Mouse (Mus musculus) liver, adult 2 months (tissue): ENCODE results near the gene Cdk14.

ENCODE experiments used
- CTCF ChIP-seq: fragments of 200-500 bp; IDR thresholded peaks from 2 replicates; pipeline ENCODE4 v1.5.1; 2011; ENCODE audit warnings: low read depth, low read length, control low read depth
- POLR2A ChIP-seq: fragments of 200-500 bp; IDR thresholded peaks from 2 replicates; pipeline ENCODE4 v1.6.1; 2011; ENCODE audit warnings: low read length, control low read depth; ENCODE audit not compliant: insufficient read depth; ENCODE audit errors: extremely low read depth

DNA sequence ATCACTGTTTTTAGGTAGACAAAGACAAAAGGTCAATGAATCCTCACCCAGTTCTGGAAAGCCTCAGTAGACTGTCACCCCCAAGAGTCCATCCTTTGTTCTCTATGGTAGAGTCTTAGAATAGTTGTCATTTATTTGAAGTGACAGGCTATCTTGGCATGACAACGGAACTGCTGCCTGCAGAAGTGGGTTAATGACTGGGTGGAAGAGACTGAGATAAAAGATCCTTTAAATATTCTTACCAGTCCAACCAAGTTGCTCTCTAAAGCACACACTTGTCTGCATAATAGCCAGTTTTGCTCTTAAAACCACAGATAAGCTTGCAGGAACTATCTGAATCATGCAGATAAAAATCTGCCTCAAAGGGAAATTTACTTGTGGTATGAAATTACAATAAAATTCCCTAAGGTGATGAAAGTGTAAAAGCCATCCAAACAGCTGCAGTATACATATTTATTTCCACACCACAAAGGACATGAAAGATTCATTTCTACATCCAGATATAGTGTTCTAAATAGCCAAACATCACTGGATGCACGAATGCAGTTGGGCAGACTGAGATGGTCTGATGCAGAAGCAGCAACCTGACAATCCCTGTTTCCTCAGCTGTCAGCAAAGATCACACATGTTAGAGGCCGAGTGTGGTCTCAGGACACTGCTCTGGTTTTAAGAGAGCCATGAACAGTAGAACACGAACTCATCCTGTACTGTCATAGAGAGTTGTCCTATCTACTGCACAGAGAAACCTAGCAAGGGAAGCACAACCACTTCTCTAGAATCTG lies 363.8 kb downstream of the Cdk14 start:
- TF ChIP-seq CTCF (no peak), POLR2A (no peak)
